Mouse (Mus musculus): ENCODE measurements at regions not wholly inside any gene's neighbourhood (a gene's known extent, or its start where the extent isn't known, plus 50 kb on each side); places are given as distances from the start of the nearest gene placed in this dataset.
"Not testable (repeated sequence)": the region's sequence is repeated elsewhere in the genome, so short reads cannot be mapped to it uniquely, and the experiment has no call there.

DNA sequence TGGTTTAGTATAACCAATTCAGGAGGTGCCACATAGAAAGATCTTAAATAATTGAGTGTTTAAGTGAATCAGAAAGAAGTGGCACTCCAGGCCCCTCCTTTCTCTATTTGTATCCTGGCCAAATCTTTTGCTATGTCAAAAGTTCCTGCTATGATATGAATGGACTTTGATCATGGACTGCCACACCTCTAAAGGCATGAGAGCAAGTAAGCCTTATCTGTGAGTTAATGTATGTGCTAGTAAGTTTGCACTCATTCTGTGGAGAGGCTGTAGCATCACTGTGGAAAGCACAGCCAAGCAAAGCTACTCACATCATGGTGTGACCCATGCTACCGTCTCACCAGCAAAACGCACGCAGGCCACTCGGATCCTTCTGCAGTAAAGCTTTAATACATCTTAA is 140.2 kb downstream of the Jrkl start:
- no peak for DNase-seq

DNA sequence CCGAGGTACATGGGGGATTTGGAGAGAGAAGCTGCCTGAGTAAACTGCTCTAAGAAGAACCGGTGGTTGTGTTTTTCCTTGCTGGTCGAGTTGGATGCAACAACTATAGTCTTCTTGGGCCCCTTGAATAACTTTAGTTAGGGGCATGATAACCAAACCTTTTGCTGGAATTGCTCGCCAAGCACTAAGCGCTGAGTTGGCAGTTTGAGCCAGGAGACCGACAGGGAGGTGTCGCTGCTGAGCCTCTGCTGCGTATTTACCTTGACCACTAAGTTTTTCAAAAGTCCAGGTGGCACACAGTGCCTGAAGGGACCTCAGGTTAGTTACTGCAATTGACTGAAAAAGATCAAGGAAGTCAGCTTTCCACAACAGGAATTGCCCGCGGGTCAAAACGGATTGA is 162.0 kb downstream of the Jrkl start:
- DNase-seq = no peak

DNA sequence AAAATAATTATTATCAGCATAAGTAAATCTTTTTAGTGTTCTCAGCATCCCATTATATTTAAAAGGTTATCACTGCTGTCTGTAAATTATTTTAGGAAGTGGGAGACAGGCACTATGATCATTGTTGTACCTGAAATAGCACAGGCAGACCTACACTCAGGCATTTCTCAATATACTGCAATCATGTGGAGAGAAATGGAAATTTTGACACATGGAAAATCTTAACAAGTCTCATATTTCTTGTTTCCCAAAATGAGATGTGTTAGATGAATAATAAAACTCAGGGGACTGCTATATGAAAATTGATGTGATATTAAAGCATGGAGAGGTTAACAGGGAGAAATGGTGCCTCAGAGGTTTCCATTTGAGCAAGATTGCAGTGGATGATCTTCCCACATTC is 196.6 kb downstream of the Jrkl start:
- DNase-seq = no peak

DNA sequence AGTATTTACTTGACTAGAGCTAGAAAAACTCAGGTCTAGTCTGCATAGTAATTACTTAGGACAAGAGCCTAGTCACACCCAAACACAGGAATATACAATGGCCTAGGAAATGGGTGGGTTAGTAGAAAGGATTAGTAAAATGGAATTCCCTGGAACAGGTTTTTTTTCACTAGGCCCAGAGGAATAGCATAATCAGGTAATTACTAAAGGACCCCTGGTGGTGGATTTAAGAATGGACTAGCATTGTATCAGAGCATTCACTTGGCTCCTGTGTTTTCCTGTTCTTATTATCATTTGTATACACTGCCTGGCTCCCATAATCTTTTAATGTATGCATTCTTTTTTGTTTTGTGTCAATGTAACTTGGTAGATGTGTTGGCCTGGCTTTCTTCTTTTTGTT is 226.6 kb downstream of the Jrkl start:
- no peak for DNase-seq

DNA sequence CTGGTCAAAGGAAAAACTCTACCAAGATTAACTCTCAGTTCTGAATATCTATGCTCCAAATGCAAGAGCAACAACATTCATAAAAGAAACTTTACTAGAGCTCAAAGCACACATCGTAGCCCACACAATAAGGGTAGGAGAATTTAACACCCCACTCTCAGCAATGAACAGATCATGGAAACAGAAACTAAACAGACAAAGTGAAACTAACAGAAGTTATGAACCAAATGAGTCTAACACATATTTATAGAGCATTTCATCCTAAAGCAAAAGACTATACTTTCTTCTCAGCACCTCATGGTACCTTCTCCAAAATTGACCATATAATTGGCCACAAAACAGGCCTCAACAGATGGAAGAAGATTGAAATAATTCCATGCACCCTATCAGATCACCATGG is 262.4 kb downstream of the Jrkl start:
- not testable (repeated sequence) for DNase-seq

DNA sequence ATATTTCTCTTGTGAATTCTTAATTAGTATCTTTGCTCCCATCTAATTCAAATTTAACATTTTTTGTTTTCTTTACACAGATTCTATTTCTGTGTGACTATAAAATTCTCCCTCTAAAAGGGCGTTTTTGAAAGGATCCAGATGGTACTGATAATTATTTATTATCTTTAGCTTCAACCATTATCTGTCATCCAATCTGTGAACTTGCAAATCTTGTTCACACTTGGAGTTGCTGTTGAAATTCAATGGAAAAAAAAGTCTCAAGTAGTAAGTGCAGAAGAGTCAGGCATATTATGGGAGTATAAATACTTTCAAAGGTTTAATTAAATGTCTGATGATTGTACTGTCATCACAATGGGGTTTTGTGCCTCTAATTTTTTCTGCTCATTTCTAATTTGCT is 272.6 kb downstream of the Jrkl start:
- DNase-seq = no peak

DNA sequence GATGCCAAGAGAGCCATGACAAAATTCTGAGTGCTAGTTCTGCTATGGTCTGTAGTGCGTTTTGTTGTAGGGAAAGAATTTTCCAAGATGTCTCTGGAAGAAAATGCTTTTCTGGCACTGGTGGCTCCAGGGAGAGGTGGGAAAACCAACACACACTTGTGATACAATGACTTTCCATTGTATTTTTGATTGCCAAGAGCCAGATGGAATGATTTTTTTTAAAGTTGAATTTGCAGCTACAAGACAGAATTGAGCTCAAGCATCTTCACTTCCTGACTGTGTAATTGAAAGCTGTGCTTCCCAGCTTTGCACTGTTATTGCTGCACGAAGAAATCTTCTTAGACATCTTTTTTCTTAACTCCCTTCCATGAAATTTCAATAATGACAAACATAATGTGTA is 285.3 kb downstream of the Jrkl start:
- DNase-seq = no peak

DNA sequence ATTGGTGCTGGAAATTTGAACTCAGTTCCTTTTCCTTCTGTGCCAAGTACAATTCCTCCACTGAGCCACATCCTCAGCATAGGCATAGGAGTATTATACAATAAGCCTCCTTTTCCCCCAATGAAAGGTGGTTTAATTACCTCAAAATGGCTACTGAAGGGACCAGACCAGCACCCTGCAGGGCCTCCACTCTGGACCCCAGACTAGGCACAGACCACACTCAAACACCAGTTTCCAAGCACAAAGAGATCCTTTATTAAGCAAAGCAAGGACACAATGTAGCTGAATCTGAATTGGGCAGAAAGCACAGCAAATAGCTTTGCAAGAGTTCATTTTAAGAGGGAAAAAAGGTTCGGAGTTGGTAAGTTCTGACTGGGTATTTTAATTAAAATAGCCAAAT is 299.5 kb downstream of the Jrkl start:
- DNase-seq = no peak

DNA sequence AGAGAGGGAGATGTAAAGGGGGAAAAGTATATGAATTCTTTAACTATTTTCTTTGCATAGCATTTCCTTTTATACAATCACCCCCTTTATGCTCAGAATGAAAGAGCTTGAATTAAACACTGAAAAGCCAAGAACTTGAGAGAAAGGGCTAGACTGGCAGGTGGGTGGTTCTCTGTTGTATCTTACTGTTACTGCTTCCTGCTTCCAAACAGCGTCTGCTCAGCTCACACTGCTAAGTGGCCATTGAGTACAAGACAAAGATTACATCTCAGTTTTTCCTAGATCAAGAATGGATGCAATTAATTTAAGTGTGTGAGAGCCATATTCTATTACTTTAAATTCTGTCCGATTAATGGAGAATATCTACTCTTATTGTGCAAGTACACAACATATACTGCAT is 300.2 kb downstream of the Jrkl start:
- DNase-seq = no peak

DNA sequence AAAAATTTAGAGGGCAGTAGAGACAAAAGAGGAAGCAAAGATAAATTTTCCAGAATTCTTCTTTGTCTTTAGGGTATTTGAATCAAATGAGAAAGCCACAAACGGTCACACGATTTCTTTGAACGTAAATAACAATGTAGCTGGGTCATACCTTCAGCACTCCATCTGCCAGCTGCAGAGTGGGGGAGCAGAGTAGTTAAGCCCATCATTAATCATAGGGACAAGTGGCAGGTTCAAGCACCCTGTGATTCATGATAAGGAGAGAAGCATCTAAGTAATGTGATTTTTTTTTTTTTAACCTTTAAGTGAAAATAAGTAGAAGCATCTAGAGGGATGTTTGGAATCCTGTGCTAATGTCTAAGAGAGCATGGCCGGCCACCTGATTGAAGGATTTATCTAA is 300.6 kb downstream of the Jrkl start:
- DNase-seq = no peak

DNA sequence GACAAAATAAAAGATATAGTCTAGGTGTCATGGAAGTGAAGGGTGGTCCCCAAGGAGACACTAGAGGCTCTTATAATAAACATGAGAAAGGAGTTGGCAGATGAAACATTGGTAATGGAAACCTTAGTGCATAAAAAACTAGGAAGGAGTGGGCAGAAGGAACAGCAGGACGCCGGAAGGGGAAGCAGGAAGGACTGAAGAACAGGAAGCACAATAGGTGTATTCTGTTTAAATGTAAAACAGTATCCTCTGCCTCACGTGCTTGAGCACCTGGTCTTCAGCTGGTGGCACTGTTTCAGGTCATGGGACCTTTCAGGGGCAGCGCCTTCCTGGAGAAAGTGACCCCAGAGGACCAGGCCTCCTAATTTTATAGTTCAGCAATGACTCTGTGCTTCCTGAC is 310.6 kb downstream of the Jrkl start:
- no peak for DNase-seq

DNA sequence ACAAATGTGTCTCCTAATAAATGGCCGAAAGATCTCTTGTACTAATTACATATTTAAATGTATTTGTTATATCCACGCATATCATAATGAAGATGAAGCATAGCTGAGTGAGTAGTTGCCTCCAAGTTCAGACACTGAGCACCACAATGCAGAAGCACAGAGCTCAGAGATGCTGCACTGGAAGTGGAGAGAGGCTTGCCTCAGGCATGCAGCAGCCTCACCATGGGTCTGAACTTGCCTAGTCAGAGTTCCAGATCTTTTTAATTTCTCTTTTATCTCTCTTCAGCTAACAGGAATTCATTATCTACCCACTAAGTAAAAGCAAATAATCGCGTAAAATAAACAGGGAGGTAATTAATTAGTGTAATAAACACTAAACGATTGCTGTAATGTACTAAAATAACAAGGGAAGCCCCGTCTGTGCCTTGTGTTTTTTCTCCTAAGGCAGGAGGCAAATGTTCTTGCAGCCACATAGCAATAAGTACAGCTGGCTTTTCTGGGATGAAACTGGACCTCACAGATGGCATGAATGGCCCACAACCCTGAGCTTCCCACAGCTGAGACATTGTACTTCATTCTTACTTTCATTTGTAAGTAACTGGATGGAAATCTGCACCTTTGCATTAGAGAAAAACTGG is 320.0 kb downstream of the Jrkl start:
- peak; percentile 10 for DNase-seq

DNA sequence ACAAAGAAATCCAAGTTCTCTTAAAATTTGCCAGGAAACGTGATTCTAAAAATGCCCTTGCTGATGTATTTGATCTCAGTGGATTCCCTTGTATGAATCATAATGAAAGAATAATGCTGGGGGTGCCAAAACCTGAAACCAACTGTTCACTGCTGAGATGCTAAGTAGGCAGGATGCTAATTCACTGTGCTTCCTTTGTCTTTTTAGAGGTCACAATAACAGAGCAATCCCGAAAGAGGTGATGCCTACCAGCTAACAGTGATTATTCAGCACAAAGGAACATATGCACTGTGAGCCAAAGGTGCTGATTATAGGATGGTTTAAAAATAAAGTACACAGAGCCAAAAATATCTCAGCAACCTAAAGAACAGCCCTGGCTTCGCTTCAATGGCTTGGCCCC is 344.9 kb downstream of the Jrkl start:
- no peak for DNase-seq

DNA sequence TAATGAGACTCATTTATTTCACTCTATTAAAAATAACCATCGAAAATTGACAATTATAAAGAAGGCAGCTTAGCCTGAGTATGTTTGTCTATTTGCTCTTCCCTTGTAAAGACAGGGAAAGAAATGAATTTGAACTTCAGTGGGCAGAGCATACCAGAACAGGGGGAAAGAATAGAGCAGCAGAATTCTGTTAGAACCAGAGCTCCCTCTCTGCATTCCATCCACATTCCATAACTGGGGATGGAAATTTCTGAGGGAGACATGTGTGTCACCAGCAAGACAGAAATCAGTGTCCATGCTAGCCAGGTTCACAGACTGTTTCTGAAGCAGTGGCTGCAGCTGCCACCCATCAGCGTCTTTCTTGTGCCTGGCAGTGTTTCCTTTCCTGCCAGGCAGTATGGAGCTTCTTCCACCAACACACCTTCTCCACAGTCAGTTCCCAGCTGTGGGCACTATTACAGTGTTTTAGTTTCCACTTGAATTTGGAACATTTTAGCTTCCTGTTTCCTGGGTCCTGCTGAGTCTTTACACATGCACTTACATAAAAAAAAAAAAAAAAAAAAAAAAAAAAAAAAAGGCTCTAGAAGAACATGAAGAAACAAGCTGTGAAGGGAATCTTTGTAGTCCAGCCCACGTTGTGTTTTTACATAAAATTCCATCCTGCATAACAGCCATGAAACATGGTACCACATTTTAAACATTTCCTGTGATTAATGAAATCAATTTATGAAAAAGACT is 365.7 kb downstream of the Jrkl start:
- DNase-seq = no peak

DNA sequence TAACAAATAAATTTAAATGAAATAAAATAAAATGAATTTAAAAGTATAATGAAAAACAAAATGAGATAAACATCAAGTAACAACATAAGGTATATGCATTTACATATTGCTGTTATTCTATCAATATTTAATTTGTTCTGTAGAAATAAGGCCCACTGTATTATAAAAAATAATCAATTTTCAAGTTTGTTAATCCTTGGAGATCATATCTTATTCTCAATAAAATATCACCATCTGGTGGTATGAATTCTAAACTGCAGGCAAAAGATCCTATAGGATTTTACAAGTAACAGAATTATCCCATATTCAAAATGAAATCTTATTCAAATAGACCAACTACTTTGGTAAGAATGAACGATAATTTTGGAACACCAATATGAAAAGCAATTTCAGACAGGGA is 369.1 kb downstream of the Jrkl start:
- DNase-seq = no peak

DNA sequence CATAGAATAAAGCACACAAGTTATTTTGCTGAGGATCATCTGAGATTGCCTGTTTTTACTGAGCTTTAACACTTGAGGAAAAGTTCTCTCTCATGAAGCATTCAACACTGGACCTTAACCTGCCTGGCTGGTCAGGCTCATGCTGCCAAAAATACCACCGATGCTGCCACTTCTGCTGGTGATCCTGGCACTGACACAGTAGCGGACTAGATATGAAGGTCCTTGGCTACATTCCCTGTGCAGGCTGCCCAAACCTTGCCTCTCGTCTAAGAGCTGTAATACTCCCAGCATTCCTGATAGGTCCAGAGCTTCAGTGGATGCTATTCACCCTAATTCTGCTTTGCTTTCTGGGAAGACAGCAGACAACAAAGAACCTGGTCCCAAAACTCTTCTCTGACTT is 374.7 kb downstream of the Jrkl start:
- DNase-seq = no peak

Data from kidney, postnatal 10 days (tissue).